In the genomic region with DNA sequence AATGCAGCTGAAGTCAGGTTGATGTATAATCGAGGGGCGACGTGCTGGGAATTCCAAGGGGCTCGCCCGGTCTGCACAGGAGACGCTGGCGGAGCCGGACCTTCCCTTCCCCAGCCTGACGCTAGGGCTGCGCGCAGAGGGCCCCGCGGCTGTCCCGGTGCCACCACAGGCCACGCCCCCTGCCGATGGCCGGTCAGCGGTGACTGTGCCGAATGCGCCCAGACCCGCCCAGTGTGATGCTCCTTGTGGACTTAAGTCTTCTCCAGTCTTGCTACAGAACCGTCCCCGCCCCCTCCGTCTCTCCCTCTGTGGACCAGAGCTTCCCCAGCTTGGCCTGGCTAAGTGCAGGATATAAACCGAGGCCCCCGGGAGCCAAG, we compare ENCODE assay signal across 8 mouse cellular contexts. TPM values are rescaled to one million over a fixed set of nuclear protein-coding genes. Genes with fewer than 3 reads are reported as not detected.
DNase-seq lines count a peak whose midpoint lies in the region; ATAC-seq and TF ChIP-seq lines count a peak whose summit lies in the region.

No protein-coding gene starts in this region.

- intact Hi-C loops in gastrocnemius, adult 2 months (cut with DNase I): loop anchor here (2.0 kb wide), 1 partner anchor 87 kb away; no protein-coding TSS in a partner anchor

- no peaks in the 10 kb centered on the region for H3K27me3 ChIP-seq in hindbrain, postnatal 0 days (ENCODE audit: insufficient read depth, low read length)
- peaks cover 47% of the 10 kb centered on the region for H3K27me3 ChIP-seq in megakaryocyte, embryonic 14.5 days (replicated peaks)

- H3K4me2 ChIP-seq in hindbrain, postnatal 0 days (ENCODE audit: low read depth, low read length): peak overlapping the region; percentile 97

- TF ChIP-seq CTCF in gastrocnemius, adult 2 months (IDR thresholded peaks at IDR 0.05): peak; percentile 30; the same call in 1 of the 2 replicates
- TF ChIP-seq CTCF in hindbrain, postnatal 0 days (IDR thresholded peaks at IDR 0.05; ENCODE audit: low read depth): peak; percentile 39; the same call in 1 of the 2 replicates

- H3K36me3 ChIP-seq in hindbrain, postnatal 0 days (ENCODE audit: insufficient read depth, low read length): no peaks in the 10 kb centered on the region
- H3K36me3 ChIP-seq in megakaryocyte, embryonic 14.5 days (replicated peaks; ENCODE audit: low read length): peaks cover 3% of the 10 kb centered on the region

- ATAC-seq in hindbrain, postnatal 0 days: peak; percentile 95

- peak overlapping the region; percentile 96 for H3K4me3 ChIP-seq in gastrocnemius, adult 2 months
- peak overlapping the region; percentile 86 for H3K4me3 ChIP-seq in hindbrain, postnatal 0 days (ENCODE audit: low read length)
- peak overlapping the region; percentile 97 for H3K4me3 ChIP-seq in megakaryocyte, embryonic 14.5 days (replicated peaks)

- peaks cover 20% of the 10 kb centered on the region for H3K4me1 ChIP-seq in hindbrain, postnatal 0 days (ENCODE audit: insufficient read depth, low read length)
- H3K4me1 ChIP-seq in megakaryocyte, embryonic 14.5 days: peaks cover 60% of the 10 kb centered on the region

- peak overlapping the region; percentile 94 for H3K27ac ChIP-seq in gastrocnemius, adult 2 months
- H3K27ac ChIP-seq in hindbrain, postnatal 0 days: peak overlapping the region; percentile 88

- H3K9me3 ChIP-seq in hindbrain, postnatal 0 days (ENCODE audit: low read length): no peaks in the 10 kb centered on the region
- H3K9me3 ChIP-seq in megakaryocyte, embryonic 14.5 days: no peaks in the 10 kb centered on the region

- 0% methylated on average over 15 of the region's 26 CpGs for WGBS in hindbrain, postnatal 0 days

- peak; percentile 92 for DNase-seq in R1 (ENCODE audit: low read depth, low spot score)
- DNase-seq in cerebellum, postnatal 4 days (ENCODE audit: low spot score in 2 of 2): peak; percentile 74 to 87
- DNase-seq in gastrocnemius, adult 2 months: peak; percentile 95
- DNase-seq in hindbrain, postnatal 0 days (ENCODE audit: low spot score): peak; percentile 94
- DNase-seq in left cerebral cortex, adult 8-10 months (ENCODE audit: low spot score in 2 of 2): peak; percentile 67 to 79
- DNase-seq in right cerebral cortex, postnatal 10 days (ENCODE audit: low spot score in 2 of 2): peak; percentile 88 to 90
- DNase-seq in urinary bladder, postnatal 25 days (ENCODE audit: low spot score): peak; percentile 81

- H3K9ac ChIP-seq in hindbrain, postnatal 0 days (replicated peaks; ENCODE audit: low read length): peak overlapping the region; percentile 85

RNA-seq across cellular contexts. Expression of gene Agrn, which starts 0.5 kb away (rescaled TPM):
- 1 to 10 TPM; 6.9 to 8.0 TPM for total RNA-seq in gastrocnemius, adult 2 months (2021)
- 273 and 295 TPM in 2 replicates for total RNA-seq in hindbrain, postnatal 0 days (2014; rRNA removed)
- polyA plus RNA-seq in hindbrain, postnatal 0 days (2015; fragmentation: Nextera tagmentation; extraction: Ambion mirVana): 58.6 and 63.0 TPM in 2 replicates
- 100 to 1,000 TPM; 117 to 126 (median 122) TPM for total RNA-seq in left cerebral cortex, adult 8-10 months (2022)
- polyA plus RNA-seq in megakaryocyte, embryonic 14.5 days (2012; ENCODE audit: insufficient read depth, low replicate concordance): 0.71 and 2.3 TPM in 2 replicates

RNA-seq across cellular contexts. Expression of gene Isg15, which starts 2.8 kb away (rescaled TPM):
- 1 to 10 TPM in 1 of 2 experiments, not detected in 1; 1.1 TPM for total RNA-seq in gastrocnemius, adult 2 months (2021)
- total RNA-seq in hindbrain, postnatal 0 days (2014; rRNA removed): 1.6 and 3.2 TPM in 2 replicates
- polyA plus RNA-seq in hindbrain, postnatal 0 days (2015; fragmentation: Nextera tagmentation; extraction: Ambion mirVana): 4.5 and 5.2 TPM in 2 replicates
- 1 to 10 TPM; 1.2 to 3.3 (median 2.4) TPM for total RNA-seq in left cerebral cortex, adult 8-10 months (2022)
- 48.7 TPM in 1 of 2 replicates, not detected in the other for polyA plus RNA-seq in megakaryocyte, embryonic 14.5 days (2012; ENCODE audit: insufficient read depth, low replicate concordance)

RNA-seq across cellular contexts. Expression of gene AW011738, which starts 5.3 kb away (rescaled TPM):
- total RNA-seq in gastrocnemius, adult 2 months (2021): 1 to 10 TPM; 4.2 to 4.4 TPM
- total RNA-seq in hindbrain, postnatal 0 days (2014; rRNA removed): 4.6 and 5.0 TPM in 2 replicates
- polyA plus RNA-seq in hindbrain, postnatal 0 days (2015; fragmentation: Nextera tagmentation; extraction: Ambion mirVana): 3.7 and 4.0 TPM in 2 replicates
- total RNA-seq in left cerebral cortex, adult 8-10 months (2022): 1 to 10 TPM; 5.9 to 7.5 (median 7.0) TPM
- 0.89 and 3.4 TPM in 2 replicates for polyA plus RNA-seq in megakaryocyte, embryonic 14.5 days (2012; ENCODE audit: insufficient read depth, low replicate concordance)

RNA-seq across cellular contexts. Expression of gene Perm1, which starts 17.9 kb away (rescaled TPM):
- total RNA-seq in gastrocnemius, adult 2 months (2021): 100 to 1,000 TPM; 142 to 265 TPM
- 1.6 and 1.7 TPM in 2 replicates for total RNA-seq in hindbrain, postnatal 0 days (2014; rRNA removed)
- polyA plus RNA-seq in hindbrain, postnatal 0 days (2015; fragmentation: Nextera tagmentation; extraction: Ambion mirVana): 1.2 and 1.3 TPM in 2 replicates
- under 1 TPM; 0.34 to 0.59 (median 0.51) TPM for total RNA-seq in left cerebral cortex, adult 8-10 months (2022)
- polyA plus RNA-seq in megakaryocyte, embryonic 14.5 days (2012; ENCODE audit: insufficient read depth, low replicate concordance): not detected in 2 replicates

RNA-seq across cellular contexts. Expression of gene Plekhn1, which starts 36.8 kb away (rescaled TPM):
- 1 to 10 TPM; 5.8 to 7.6 TPM for total RNA-seq in gastrocnemius, adult 2 months (2021)
- 52.9 and 55.3 TPM in 2 replicates for total RNA-seq in hindbrain, postnatal 0 days (2014; rRNA removed)
- polyA plus RNA-seq in hindbrain, postnatal 0 days (2015; fragmentation: Nextera tagmentation; extraction: Ambion mirVana): 19.6 and 19.7 TPM in 2 replicates
- 10 to 100 TPM; 33.2 to 40.5 (median 38.6) TPM for total RNA-seq in left cerebral cortex, adult 8-10 months (2022)
- polyA plus RNA-seq in megakaryocyte, embryonic 14.5 days (2012; ENCODE audit: insufficient read depth, low replicate concordance): 16.1 and 21.9 TPM in 2 replicates

Comparison
In these comparisons a context has a peak if more than half of its experiments do, and no peak if none do; other contexts are left out.
1. Peak in every context shown above with its lines: DNase-seq, ATAC-seq, H3K4me3 ChIP-seq and H3K27ac ChIP-seq.
2. RNA of gene Agrn, which starts 0.5 kb away (total RNA-seq): 273 to 295 TPM in hindbrain, postnatal 0 days and 117 to 126 TPM in left cerebral cortex, adult 8-10 months; 6.9 to 8.0 TPM in gastrocnemius, adult 2 months; every median in the first group is over 10 times any median in the second.